Mouse (Mus musculus): ENCODE data around the gene Ccdc88b.

The Ccdc88b gene

GRCm38 (mm10) chr19:6857391-6858005 lies 513 bp downstream of the Ccdc88b start:
- in situ Hi-C loops (cut with MboI, MseI): loop anchor here (25.0 kb wide), 1 partner anchor 1045 kb away; no protein-coding TSS in a partner anchor

GRCm38 (mm10) chr19:6857003-6857360 lies 1.0 kb downstream of the Ccdc88b start:
- in situ Hi-C loops (cut with MboI, MseI): loop anchor here (25.0 kb wide), 1 partner anchor 1045 kb away; no protein-coding TSS in a partner anchor

- in situ Hi-C loops (cut with MboI, MseI): loop anchor here (25.0 kb wide), 1 partner anchor 1044 kb away; no protein-coding TSS in a partner anchor
Observed at GRCm38 (mm10) chr19:6856281-6857002, 1.6 kb downstream of the Ccdc88b start.

- in situ Hi-C loops (cut with MboI, MseI): loop anchor here (25.0 kb wide), 1 partner anchor 1043 kb away; no protein-coding TSS in a partner anchor
Observed at GRCm38 (mm10) chr19:6855225-6856031, 2.6 kb downstream of the Ccdc88b start.

GRCm38 (mm10) chr19:6854658-6855057 lies 3.4 kb downstream of the Ccdc88b start:
- in situ Hi-C loops (cut with MboI, MseI): loop anchor here (25.0 kb wide), 1 partner anchor 1042 kb away; no protein-coding TSS in a partner anchor

GRCm38 (mm10) chr19:6853903-6854302 lies 4.1 kb downstream of the Ccdc88b start:
- in situ Hi-C loops (cut with MboI, MseI): loop anchor here (25.0 kb wide), 1 partner anchor 1042 kb away; no protein-coding TSS in a partner anchor

- in situ Hi-C loops (cut with MboI, MseI): loop anchor here (25.0 kb wide), 1 partner anchor 1040 kb away; no protein-coding TSS in a partner anchor
Observed at GRCm38 (mm10) chr19:6852393-6853305, 5.4 kb downstream of the Ccdc88b start.

GRCm38 (mm10) chr19:6851497-6851896 lies 6.5 kb downstream of the Ccdc88b start:
- in situ Hi-C loops (cut with MboI, MseI): loop anchor here (25.0 kb wide), 1 partner anchor 1039 kb away; no protein-coding TSS in a partner anchor

- in situ Hi-C loops (cut with MboI, MseI): loop anchor here (25.0 kb wide), 1 partner anchor 1037 kb away; no protein-coding TSS in a partner anchor
Observed at GRCm38 (mm10) chr19:6849506-6850068, 8.4 kb downstream of the Ccdc88b start.

GRCm38 (mm10) chr19:6847841-6848517 lies 10.0 kb downstream of the Ccdc88b start:
- in situ Hi-C loops (cut with MboI, MseI): no loop called here

GRCm38 (mm10) chr19:6846050-6846449 lies 12.0 kb downstream of the Ccdc88b start:
- in situ Hi-C loops (cut with MboI, MseI): no loop called here

- in situ Hi-C loops (cut with MboI, MseI): no loop called here
Observed at GRCm38 (mm10) chr19:6842353-6842752, 15.7 kb downstream of the Ccdc88b start.

- in situ Hi-C loops (cut with MboI, MseI): no loop called here
Observed at GRCm38 (mm10) chr19:6841292-6841597, 16.8 kb downstream of the Ccdc88b start.

GRCm38 (mm10) chr19:6840475-6841291 lies 17.3 kb downstream of the Ccdc88b start, which contains the start of gene Rps6ka4:
Rps6ka4 (minus strand) TSS chr19:6840636.
- in situ Hi-C loops (cut with MboI, MseI): no loop called here

- in situ Hi-C loops (cut with MboI, MseI): no loop called here
Observed at GRCm38 (mm10) chr19:6839615-6840474, 18.2 kb downstream of the Ccdc88b start.

- in situ Hi-C loops (cut with MboI, MseI): no loop called here
Observed at GRCm38 (mm10) chr19:6832363-6832762, 25.6 kb downstream of the Ccdc88b start.

- in situ Hi-C loops (cut with MboI, MseI): no loop called here
Observed at GRCm38 (mm10) chr19:6831331-6831730, 26.7 kb downstream of the Ccdc88b start.
